Mouse (Mus musculus): ENCODE measurements at regions not wholly inside any gene's neighbourhood (a gene's known extent, or its start where the extent isn't known, plus 50 kb on each side); places are given as distances from the start of the nearest gene placed in this dataset.

DNA sequence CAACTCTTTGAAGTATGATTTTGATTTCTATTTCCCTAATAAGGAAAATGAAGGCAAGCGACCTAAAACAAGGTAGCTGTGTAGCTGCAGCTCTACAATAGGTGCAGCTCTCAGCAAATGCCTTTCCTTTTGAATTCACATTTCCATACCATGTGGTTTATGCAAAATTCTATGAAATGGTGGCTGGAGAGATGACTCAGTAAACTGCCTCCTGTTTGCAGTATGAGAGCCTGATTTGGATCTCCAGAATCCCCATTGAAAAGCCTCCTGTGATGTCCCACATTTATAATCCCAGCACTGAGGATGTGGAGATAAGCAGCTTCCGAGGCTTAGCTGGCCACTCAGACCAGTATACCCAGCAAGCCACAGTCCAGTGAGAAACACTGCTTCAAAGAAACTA is 59.6 kb downstream of the Npy1r start:
- intact Hi-C loops (cut with DNase I) = no loop called here
- no peak for DNase-seq

DNA sequence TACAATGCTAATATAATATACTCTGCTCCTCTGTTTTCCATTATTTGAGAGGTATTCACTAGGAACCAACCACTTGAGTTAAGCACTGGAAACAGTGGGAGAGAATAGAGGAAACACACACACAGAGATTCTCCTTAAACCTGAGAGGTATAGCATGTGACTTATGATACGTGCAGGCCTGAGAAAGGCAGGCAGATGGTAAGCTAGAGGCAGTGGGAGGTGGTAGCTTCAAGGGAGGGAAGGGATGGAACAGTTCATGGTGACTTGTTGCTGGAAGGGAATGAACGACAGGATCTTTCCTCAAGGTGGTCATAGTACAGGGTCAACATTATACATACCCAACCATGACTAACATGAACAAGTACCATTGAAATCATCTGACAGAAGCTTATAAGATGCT is 60.8 kb downstream of the Npy1r start:
- no peak for DNase-seq
- intact Hi-C loops (cut with DNase I) = no loop called here

DNA sequence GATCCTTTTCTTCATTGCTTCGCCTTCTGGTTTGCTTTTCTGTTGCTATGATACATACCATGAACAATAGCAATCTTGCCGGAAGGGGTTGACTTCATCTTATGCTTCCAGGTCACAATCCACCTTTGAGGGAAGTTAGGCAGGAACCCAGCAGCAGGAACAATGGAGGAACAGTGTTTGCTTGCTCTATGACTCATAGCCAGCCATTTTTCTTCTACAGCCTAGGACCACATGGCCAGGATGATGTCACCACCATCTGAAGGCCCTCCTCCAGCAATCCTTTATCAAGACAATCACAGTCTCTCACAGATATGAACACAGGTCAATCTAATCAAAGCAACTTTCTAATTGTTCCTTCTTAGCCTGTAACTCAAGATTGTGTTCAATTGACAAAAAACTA is 61.5 kb downstream of the Npy1r start:
- DNase-seq = no peak
- intact Hi-C loops (cut with DNase I) = no loop called here

DNA sequence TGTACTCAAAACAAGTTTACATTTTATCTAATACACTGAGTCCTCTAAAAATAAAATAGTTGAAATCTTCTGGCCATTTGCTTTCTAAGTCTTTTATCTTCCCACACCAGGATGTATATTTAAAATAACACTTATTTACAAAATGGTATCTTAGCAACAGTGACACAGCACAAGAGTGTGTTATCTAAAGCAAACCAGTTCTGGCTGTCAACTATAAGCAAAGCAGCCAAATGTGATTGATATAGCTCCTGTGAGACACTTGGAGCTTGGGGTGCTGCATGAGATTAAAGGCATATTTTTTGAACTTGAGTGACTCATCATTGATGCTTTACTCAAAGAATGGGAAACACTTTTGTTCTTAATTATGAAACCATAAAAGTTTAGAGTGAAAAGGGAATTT is 62.7 kb downstream of the Npy1r start:
- no peak for DNase-seq
- intact Hi-C loops (cut with DNase I) = no loop called here

DNA sequence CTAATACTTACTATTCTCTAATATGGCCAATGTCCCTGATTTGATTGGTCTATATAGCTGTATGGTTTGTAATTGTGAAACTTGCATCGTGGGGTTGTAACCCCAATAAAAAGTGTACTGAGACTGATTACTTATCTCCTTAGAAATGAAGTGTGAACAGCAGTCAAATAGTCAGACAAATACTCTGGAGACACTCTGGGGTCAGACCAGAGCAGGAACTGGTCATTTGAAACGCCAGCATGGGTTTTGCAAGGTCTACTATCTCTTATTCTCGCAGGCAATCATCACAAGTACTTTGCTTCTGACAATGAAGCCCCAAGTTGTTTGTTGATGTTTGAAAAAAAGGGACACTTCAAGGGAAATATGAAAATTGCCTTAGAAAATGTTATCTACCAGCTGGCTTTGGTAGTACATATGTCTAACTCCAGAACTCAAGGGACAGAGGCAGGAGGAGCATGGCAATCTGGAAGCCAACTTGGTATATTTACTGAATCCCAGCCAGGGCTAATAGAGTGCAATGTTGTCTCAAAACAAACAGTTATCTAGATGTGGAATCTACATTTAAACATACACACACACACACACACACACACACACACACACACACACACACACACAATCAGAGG is 64.1 kb downstream of the Npy1r start:
- intact Hi-C loops (cut with DNase I) = no loop called here

DNA sequence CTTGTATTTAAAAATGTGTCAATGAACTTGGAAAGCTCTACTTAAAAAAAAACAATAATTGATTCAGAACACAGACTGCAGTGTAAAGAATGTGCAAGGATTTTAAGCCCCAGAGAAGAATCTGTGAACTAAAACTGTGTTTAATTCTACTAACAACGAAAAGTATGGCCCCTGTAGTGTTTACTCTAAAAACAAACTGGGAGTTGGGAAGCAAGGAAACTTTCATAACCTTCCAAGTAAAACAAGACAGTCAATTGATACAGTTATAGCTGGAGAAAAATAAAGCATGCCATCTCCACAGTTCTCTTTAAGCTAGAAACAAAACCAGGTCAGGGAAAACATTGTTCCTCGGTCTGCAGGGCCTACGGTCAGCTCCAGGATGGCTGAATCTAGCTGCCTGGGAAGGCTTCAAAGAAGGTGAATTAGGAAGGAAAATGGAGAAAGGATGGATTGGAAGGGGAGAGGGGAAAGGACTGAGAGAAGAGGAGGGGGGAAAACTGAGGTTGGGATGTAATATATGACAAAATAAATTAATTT is 68.1 kb downstream of the Npy1r start:
- intact Hi-C loops (cut with DNase I) = no loop called here

More for the DNA sequence above, 64.1 kb downstream of the Npy1r start:
- no peak for DNase-seq

DNA sequence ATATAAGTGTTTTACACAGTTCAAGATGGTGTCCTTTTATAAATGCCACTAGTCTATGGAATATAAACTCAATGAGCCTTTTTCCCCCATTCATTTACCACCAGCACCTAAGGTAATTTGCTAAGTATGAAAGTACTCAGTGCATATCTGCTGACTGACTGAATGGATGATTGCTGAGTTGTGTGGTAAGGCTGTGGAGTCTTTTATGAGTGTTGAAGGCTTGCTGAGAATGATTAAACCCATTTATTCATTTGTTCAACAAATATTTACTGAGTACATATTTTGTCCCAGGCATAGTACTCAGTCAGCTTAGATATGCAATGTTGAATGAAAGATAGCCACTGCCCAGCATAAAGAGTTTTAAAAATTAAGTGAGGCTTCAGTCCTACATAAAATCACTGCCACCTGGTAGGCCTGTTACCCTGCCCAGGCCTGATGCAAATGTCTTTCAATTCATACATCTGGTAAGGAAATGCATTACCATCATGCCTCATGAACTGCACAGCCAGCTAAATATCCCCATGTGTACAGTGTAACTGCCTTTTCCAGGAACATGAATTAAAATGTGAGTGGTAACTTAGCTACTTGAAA is 71.5 kb downstream of the Npy1r start:
- intact Hi-C loops (cut with DNase I) = no loop called here
- DNase-seq = no peak

More for the DNA sequence above, 68.1 kb downstream of the Npy1r start:
- no peak for DNase-seq

DNA sequence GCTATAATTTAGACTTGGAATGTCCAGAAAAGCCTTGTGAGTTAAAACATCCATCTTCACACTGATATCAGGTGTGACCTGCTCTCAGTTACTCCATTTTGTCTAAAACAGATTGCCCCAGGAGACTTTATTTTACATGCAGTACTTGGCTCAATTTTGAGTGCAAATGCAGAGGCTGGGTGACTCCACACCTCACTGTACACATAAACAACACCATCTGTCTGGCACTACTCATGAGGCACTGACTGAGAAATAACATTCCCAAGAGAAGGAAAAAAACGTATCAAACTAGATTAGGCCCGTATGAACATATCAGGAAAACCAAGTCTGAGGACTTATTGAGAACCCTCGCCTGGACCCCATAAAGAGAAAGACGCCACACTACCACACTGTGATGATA is 74.1 kb downstream of the Npy1r start:
- no peak for DNase-seq
- intact Hi-C loops (cut with DNase I) = no loop called here

DNA sequence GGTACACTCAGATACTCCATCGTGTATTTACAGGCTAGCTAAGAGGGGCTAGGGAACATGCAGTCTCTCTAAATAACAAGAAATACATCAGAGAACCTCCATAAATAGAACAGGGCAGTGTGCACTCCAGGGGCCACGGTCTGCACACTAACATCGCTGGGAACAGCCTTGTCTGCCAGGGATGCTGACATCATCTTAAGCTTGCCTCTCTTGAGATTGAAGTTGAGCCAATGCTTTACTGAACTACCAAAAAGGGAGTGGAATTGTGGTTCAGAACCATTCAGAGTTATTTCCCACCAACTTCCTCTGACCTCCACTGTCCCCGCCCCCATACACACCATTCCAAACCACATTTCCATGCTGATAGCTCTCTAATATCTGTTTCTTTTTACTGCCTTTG is 75.7 kb downstream of the Npy1r start:
- intact Hi-C loops (cut with DNase I) = no loop called here

DNA sequence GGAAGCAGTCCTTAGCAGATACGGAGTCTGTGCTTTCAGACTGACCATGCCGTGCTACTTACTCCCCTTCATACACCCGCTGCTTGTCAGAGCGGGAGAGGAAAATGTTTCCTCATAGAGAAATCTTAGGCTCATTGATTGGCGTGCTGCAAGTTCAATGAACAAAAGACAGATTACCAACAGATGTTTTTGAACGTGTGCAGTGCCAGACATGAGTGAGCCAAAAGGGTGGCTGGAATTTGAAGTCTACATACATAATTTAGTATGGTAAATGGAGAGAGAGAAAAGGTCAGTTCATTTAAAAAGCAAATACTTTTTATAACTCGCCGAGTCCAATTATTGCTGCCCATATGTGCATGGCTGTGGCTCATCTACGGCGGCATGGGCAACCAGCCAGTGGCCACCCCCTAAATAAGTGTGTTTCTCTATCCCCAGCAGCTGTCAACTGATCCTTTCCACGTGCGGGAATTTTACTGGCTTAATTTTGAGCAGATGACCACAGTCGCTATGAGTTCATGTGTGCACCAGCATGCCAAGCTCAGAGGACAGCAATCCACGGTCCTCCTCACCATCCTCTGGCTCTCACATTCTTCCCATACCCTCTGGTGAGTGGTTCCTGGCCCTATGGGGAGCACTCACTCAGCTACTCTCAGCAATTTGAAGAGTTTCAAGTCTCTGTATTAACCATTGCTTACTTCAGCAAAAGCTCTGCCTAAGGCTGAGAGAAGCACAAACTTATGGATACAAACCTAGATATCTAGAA is 80.3 kb downstream of the Npy1r start:
- intact Hi-C loops (cut with DNase I) = no loop called here
- DNase-seq = peak; percentile 31

More for the DNA sequence above, 75.7 kb downstream of the Npy1r start:
- no peak for DNase-seq

DNA sequence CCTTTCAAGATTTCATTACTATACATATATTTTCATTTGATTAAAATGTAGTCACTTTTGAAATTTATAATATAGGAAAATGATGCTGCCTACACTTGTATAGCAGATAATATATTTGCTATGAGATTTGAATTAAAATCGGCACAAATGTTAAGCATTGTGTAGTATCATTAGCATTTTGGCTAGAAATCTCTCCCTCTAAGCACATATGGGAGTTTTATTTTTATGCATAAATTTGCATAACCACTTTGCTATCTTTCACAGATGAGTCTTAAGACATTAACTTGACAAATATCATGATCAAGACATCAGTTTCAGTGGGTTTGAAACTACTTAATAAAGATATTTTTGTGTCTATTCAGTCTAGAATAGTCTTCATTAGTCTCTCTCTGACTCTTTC is 80.4 kb upstream of the Naf1 start:
- intact Hi-C loops (cut with DNase I) = no loop called here
- no peak for DNase-seq

DNA sequence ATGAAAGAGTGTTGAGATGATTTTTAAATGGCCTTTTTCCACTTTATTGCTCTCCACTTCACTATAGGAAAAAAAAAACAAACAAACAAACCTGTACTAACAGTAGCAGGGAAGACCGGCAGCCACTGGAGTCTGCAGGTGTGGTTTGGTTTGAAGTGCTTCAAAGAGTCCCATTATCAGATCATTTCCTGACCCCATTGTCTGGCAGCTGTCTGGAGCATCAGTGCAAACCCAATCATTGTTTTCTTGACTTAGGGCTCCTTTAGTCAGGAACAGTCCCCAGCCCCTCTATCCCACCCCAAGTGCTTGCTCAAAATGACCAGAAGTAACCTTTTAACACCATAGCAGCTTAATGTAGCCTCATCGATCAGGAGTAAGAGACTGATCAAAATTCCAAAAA is 77.4 kb upstream of the Naf1 start:
- intact Hi-C loops (cut with DNase I) = no loop called here
- DNase-seq = no peak

DNA sequence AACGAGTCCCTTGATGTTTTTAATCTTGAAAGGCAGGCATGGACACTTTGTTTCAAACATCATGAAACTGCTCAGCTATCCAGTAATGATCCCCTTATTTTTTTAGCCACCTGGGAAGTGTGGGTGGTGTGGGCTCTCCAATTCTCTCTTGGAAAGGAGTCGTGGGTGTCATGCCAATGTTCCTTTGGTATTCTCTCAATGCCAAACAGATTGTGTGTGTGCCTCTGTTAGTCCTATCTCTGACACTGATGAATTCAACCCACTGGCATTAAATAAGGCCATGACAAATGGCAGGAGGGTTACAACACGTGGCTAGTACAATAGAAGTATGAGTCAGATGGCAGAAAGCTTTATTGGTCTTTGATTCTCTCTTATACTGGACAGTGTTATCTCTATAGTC is 74.0 kb upstream of the Naf1 start:
- no peak for DNase-seq

More for the DNA sequence above, 74.0 kb upstream of the Naf1 start:
- intact Hi-C loops (cut with DNase I) = no loop called here

Data from left cerebral cortex, postnatal 4 days (tissue).